Mouse (Mus musculus) kidney, postnatal 0 days (tissue): ENCODE measurements around the gene Shf. TPM values are rescaled to one million over a fixed set of nuclear protein-coding genes. Genes with fewer than 3 reads are reported as not detected.
A peak's percentile ranks its signal among the peaks of the same experiment; 100 is the strongest.
"Not testable (repeated sequence)": the region's sequence is repeated elsewhere in the genome, so short reads cannot be mapped to it uniquely, and the experiment has no call there.

Experiments
- ATAC-seq: fragments of 200-750 bp; cut with Nextera tagmentation; replicated peaks from 2 replicates; pipeline ENCODE4 v1.8.0; 2017; ENCODE audit warnings: low read depth, moderate number of reproducible peaks, moderate TSS enrichment, moderate library complexity; ENCODE audit not compliant: low FRiP score
- DNase-seq: peaks from one replicate; pipeline ENCODE4 v3.0.0-alpha.2; 2016; ENCODE audit warnings: low spot score
- H3K27ac ChIP-seq: fragments of 300-500 bp; sonication (generic); 2 replicates; pipeline ENCODE4 v1.5.1; 2014; ENCODE audit warnings: mild to moderate bottlenecking
- H3K27me3 ChIP-seq: fragments of 300-500 bp; sonication (generic); 2 replicates; pipeline ENCODE4 v1.6.1; 2014; ENCODE audit warnings: low read length, mixed read lengths; ENCODE audit not compliant: insufficient read depth
- H3K36me3 ChIP-seq: fragments of 300-500 bp; sonication (generic); 2 replicates; pipeline ENCODE4 v1.6.1; 2014; ENCODE audit warnings: low read length, mixed read lengths; ENCODE audit not compliant: insufficient read depth
- H3K4me1 ChIP-seq: fragments of 300-500 bp; sonication (generic); replicated peaks from 2 replicates; pipeline ENCODE4 v1.6.1; 2014; ENCODE audit warnings: antibody characterized with exemption, low read length, mixed read lengths; ENCODE audit not compliant: insufficient read depth
- H3K4me2 ChIP-seq: fragments of 300-500 bp; sonication (generic); 2 replicates; pipeline ENCODE4 v1.6.1; 2014; ENCODE audit warnings: mild to moderate bottlenecking, low read length, moderate library complexity, mixed read lengths
- H3K4me3 ChIP-seq: fragments of 300-500 bp; sonication (generic); replicated peaks from 2 replicates; pipeline ENCODE4 v1.5.1; 2014; ENCODE audit warnings: low read depth, low read length
- H3K9ac ChIP-seq: fragments of 300-500 bp; sonication (generic); 2 replicates; pipeline ENCODE4 v1.6.1; 2014; ENCODE audit warnings: low read depth, low read length
- H3K9me3 ChIP-seq: fragments of 300-500 bp; sonication (generic); replicated peaks from 2 replicates; pipeline ENCODE4 v1.6.1; 2016; ENCODE audit warnings: low read length, inconsistent platforms, mixed read lengths
- CTCF ChIP-seq: IDR thresholded peaks from 2 replicates; pipeline ENCODE4 v1.5.1; 2016; ENCODE audit warnings: antibody characterized with exemption, low read depth, mild to moderate bottlenecking, moderate library complexity
- WGBS: fragments of 180-500 bp; shearing (Covaris S2); extraction: QIAGEN DNeasy Blood & Tissue Kit; methylation state at CpG from one replicate; pipeline ENCODE4 v1.1.7; 2014; 5-methylcytosine and 5-hydroxymethylcytosine counted together
- polyA plus RNA-seq: library from polyadenylated mRNA; unstranded; fragments of >200 nt; fragmentation: Nextera tagmentation; extraction: Ambion mirVana; gene quantifications from 2 replicates; pipeline ENCODE4 v1.2.1, GENCODE M21; 2015

Shf gene
- polyA plus RNA-seq, 1 experiment from 2014 or later: 2.3 TPM

DNA sequence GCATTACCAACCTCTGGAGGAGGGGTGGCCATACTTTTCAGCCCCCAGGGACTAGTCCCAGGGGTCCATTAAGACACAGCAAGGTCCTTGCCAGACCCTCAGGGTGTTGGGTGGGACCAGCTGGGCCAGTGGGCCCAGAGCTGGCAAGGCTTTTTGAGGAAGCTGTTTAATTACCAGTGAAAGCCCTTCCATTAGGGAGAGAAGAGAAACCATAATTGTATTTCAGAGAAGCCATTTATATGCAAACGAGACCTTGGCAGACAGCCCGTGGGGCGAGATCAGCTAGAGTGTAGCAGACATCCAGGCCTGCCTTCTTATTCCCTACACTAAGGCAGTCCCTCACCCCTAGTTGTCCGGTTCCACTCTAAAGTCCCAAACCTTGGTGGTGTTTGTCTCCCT, 17.0 kb downstream of the Shf start:
- no peak overlapping the region for H3K4me2 ChIP-seq
- no peak overlapping the region for H3K4me3 ChIP-seq
- no peak for TF ChIP-seq CTCF
- H3K27ac ChIP-seq: no peak overlapping the region; the same call in 1 of the 2 replicates
- ATAC-seq: no peak
- peaks cover 4% of the 10 kb centered on the region; the same call in 1 of the 2 replicates for H3K4me1 ChIP-seq
- 0 out of 2 replicates have a peak, but pooled peaks cover under 1% of the 10 kb centered on the region for H3K36me3 ChIP-seq
- H3K9ac ChIP-seq: no peak overlapping the region
- H3K27me3 ChIP-seq: no peaks in the 10 kb centered on the region
- DNase-seq: peak; percentile 30
- no peaks in the 10 kb centered on the region for H3K9me3 ChIP-seq
- 51% methylated on average over 4 of the region's 4 CpGs for WGBS

GRCm38 (mm10) chr2:122351156-122351930, 17.6 kb downstream of the Shf start:
- DNase-seq (no peak), ATAC-seq (no peak)
- 68% methylated on average over 5 of the region's 5 CpGs for WGBS
- no peak for TF ChIP-seq CTCF
- peaks cover 4% of the 10 kb centered on the region; the same call in 1 of the 2 replicates for H3K4me1 ChIP-seq
- H3K9me3 ChIP-seq: no peaks in the 10 kb centered on the region
- H3K4me3 ChIP-seq: no peak overlapping the region
- H3K9ac ChIP-seq: no peak overlapping the region
- H3K36me3 ChIP-seq: no peaks in the 10 kb centered on the region
- no peak overlapping the region for H3K4me2 ChIP-seq
- H3K27ac ChIP-seq: no peak overlapping the region; the same call in 1 of the 2 replicates
- H3K27me3 ChIP-seq: no peaks in the 10 kb centered on the region

DNA sequence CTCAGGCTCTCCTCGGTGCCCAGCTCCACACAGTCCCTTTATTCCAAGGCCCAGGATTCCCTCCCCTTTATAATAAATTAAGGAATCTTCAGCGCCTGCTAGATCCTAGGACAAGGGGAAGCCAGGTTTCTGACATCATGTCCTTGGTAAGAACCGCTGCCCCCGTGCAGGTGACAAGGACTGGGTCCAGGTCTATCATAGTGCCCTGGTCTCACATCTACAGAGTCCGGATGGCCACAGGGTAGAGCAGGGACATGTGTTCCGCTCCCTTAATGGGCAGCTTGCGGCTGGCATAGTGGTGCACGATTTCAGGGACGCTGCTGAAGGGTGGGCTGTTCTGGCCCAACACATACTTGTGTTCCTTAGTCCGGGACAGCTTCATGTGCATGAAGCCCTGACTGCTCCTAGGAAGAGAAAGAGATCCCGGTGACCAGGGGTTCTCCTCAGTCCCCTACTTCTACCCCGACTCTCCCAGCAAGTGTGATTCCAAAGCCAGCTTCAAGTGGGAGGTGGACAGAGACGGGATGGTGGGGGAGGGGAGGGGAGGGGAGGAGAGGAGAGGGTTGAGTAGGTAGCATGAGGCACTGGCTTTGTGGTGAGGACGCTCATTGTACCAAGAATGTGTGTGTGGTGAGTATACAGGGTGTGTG, 19.7 kb downstream of the Shf start:
- H3K4me2 ChIP-seq: peak overlapping the region; percentile 61
- no peaks in the 10 kb centered on the region for H3K36me3 ChIP-seq
- no peaks in the 10 kb centered on the region for H3K9me3 ChIP-seq
- WGBS: 12% methylated on average over 14 of the region's 14 CpGs
- H3K9ac ChIP-seq: peak overlapping the region; percentile 75
- H3K27ac ChIP-seq: peak overlapping the region; percentile 90
- ATAC-seq: peak; percentile 67
- H3K27me3 ChIP-seq: no peaks in the 10 kb centered on the region
- H3K4me3 ChIP-seq: peak overlapping the region; percentile 52
- no peak for TF ChIP-seq CTCF
- H3K4me1 ChIP-seq: peaks cover 4% of the 10 kb centered on the region; the same call in 1 of the 2 replicates
- no peak for DNase-seq

DNA sequence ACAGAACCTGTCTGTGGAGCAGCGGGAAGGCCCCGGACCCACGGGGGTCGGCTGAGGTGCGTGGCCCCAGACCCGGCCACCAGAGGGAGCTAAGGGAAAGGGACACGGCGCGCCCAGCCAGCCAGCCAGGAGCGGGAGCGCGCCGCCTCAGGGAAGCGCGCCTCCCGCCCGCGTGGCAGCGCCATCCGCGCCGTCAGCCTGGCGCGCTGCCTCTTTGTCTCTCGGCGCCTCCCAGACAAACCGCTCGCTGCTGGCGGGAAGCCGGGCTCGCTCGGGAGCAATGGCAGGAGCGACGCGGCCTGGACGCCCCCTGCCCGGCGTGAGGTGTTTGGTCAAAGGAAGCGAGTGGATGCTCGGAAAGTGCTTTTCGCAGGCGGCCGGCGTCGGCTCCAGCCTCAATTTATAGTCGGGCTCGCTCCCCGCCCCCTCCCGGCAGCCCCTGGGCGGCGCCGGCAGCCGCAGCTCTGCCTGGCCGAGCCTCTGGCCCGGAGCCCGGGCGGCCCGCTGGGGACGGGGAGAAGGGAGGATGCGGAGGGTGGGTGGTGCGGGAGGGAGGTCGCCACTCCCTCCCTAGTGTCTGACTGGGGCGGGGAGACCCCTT, 20.3 kb downstream of the Shf start:
- ATAC-seq: peak; percentile 87
- Histone ChIP-seq H3K9ac (peak overlapping the region; percentile 75), H3K36me3 (no peaks in the 10 kb centered on the region), H3K4me1 (peaks cover 4% of the 10 kb centered on the region; the same call in 1 of the 2 replicates), H3K27ac (peak overlapping the region; percentile 90), H3K9me3 (no peaks in the 10 kb centered on the region), H3K4me3 (peak overlapping the region; percentile 52), H3K4me2 (peak overlapping the region; percentile 61), H3K27me3 (no peaks in the 10 kb centered on the region)
- peak; percentile 87 for DNase-seq
- WGBS: under 1% methylated on average over 48 of the region's 63 CpGs
- peak; percentile 78 for TF ChIP-seq CTCF

DNA sequence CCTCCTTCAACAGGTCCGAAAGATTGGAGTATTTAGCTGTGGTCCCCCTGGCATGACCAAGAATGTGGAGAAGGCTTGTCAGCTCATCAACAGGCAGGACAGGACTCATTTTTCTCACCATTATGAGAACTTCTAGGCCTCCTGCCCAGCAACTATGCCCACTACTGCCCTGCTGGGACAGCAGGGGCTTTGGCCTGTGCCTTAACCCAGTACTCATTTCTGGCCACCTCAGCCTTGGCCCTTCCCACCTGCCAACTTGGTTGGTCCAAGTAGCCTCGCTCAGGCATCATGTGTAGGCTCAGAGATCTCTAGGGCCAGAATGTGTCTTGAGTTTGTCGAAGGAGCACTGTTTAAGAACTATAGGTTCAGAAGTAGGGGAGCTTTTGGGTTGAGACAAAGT, 21.7 kb downstream of the Shf start:
- WGBS: 94% methylated on average over 3 of the region's 3 CpGs
- Histone ChIP-seq H3K4me3 (no peak overlapping the region), H3K4me2 (no peak overlapping the region), H3K36me3 (no peaks in the 10 kb centered on the region), H3K4me1 (peaks cover 4% of the 10 kb centered on the region; the same call in 1 of the 2 replicates), H3K27me3 (no peaks in the 10 kb centered on the region), H3K27ac (no peak overlapping the region), H3K9me3 (no peaks in the 10 kb centered on the region), H3K9ac (no peak overlapping the region)
- no peak for ATAC-seq
- no peak for TF ChIP-seq CTCF
- no peak for DNase-seq

GRCm38 (mm10) chr2:122346164-122346563, 22.8 kb downstream of the Shf start:
- not testable (repeated sequence) for H3K4me1 ChIP-seq, H3K4me3 ChIP-seq, H3K27ac ChIP-seq, H3K27me3 ChIP-seq, H3K4me2 ChIP-seq, H3K9me3 ChIP-seq, H3K36me3 ChIP-seq, ATAC-seq, H3K9ac ChIP-seq, DNase-seq
- WGBS: 84% methylated on average over 6 of the region's 6 CpGs
